Mouse (Mus musculus) liver, postnatal 0 days (tissue): ENCODE measurements at regions not wholly inside any gene's neighbourhood (a gene's known extent, or its start where the extent isn't known, plus 50 kb on each side); places are given as distances from the start of the nearest gene placed in this dataset.

Experiments
- CTCF ChIP-seq: sonication (generic); IDR thresholded peaks from 2 replicates; pipeline ENCODE4 v1.5.1; 2016; ENCODE audit warnings: antibody characterized with exemption, low read depth
- EP300 ChIP-seq: IDR thresholded peaks from 2 replicates; pipeline ENCODE4 v1.6.1; 2016; ENCODE audit warnings: antibody characterized with exemption, low read depth, mild to moderate bottlenecking

DNA sequence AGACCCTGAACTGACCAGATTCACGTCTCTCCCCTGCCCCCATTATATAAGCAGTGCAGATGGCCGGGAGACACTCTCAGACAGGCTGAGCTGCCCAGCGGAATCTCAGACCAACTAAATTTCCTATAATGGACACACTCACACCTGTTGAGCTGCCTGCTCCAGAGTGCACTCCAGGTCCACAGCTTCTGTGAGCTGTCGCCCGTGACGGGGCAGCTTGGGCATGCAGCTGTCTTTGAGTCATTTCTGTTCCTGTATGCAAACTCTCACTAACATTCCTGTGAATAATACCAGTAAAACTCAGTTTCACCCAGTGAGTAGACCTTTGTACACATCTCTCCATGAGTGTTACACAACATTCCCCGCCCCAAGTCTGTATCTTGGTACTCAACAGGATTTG, 269.4 kb upstream of the Rnaseh2b start:
- TF ChIP-seq EP300 (no peak), CTCF (no peak)
